In genomic region chr4:139187930-139188329, GRCm38 (mm10) we compare ENCODE assay signal across 18 mouse cellular contexts. TPM values are rescaled to one million over a fixed set of nuclear protein-coding genes. Genes with fewer than 3 reads are reported as not detected.
DNase-seq lines count a peak whose midpoint lies in the region; ATAC-seq and TF ChIP-seq lines count a peak whose summit lies in the region.
"Had no signal": no experiment of that assay in that cellular context is flagged by ENCODE, and none has a peak within 500 bp of the region (broad histone marks: within the 10 kb centered on the region; RNA-seq: fewer than 3 reads in every experiment).

No protein-coding gene starts in this region.

- DNase-seq in midbrain, embryonic 11.5 days (ENCODE audit: low spot score, missing footprints), result peak; percentile 44
- DNase-seq in midbrain, postnatal 0 days (ENCODE audit: low spot score), result no peak
- peak; percentile 46 for DNase-seq in T-cell, adult 2 months (ENCODE audit: low spot score)
- peak; percentile 6 for DNase-seq in brain, embryonic 14.5 days (ENCODE audit: low read depth)
- no peak for DNase-seq in frontal cortex, postnatal 36 days (ENCODE audit: low spot score in 2 of 2)
- no peak for DNase-seq in limb, embryonic 10.5 days (ENCODE audit: low spot score)
- no peak for DNase-seq in urinary bladder, postnatal 36 days (ENCODE audit: low spot score in 2 of 2)
- DNase-seq: cerebellum, adult 2 months; kidney, postnatal 10 days; spleen, adult 18-20 months had no signal

- TF ChIP-seq POLR2A in brain, embryonic 14.5 days (IDR thresholded peaks at IDR 0.05; ENCODE audit: borderline replicate concordance, extremely low read depth, insufficient read depth, insufficient read length, poor library complexity, severe bottlenecking), result no peak

- no peak overlapping the region for H3K4me3 ChIP-seq in midbrain, embryonic 11.5 days (ENCODE audit: low read depth, low read length)
- no peak overlapping the region for H3K4me3 ChIP-seq in midbrain, postnatal 0 days (ENCODE audit: low read depth, low read length)
- no peak overlapping the region for H3K4me3 ChIP-seq in limb, embryonic 10.5 days
- H3K4me3 ChIP-seq: forebrain, embryonic 13.5 days; heart, embryonic 15.5 days; hindbrain, embryonic 13.5 days; midbrain, embryonic 10.5 days; myocyte had no signal

- H3K27ac ChIP-seq in midbrain, embryonic 11.5 days (ENCODE audit: low read depth, low read length), result no peak overlapping the region
- H3K27ac ChIP-seq in midbrain, postnatal 0 days (ENCODE audit: low read depth, low read length), result no peak overlapping the region
- no peak overlapping the region for H3K27ac ChIP-seq in limb, embryonic 10.5 days
- H3K27ac ChIP-seq: forebrain, embryonic 13.5 days; heart, embryonic 15.5 days; hindbrain, embryonic 13.5 days; liver, embryonic 14.5 days; midbrain, embryonic 10.5 days had no signal

- no peaks in the 10 kb centered on the region for H3K36me3 ChIP-seq in midbrain, embryonic 11.5 days (ENCODE audit: control insufficient read depth, insufficient read depth, low read length)
- H3K36me3 ChIP-seq in midbrain, postnatal 0 days (ENCODE audit: insufficient read depth, low read length), result no peaks in the 10 kb centered on the region
- no peaks in the 10 kb centered on the region for H3K36me3 ChIP-seq in limb, embryonic 10.5 days
- H3K36me3 ChIP-seq: heart, embryonic 15.5 days; hindbrain, embryonic 13.5 days; midbrain, embryonic 10.5 days had no signal

- TF ChIP-seq CTCF in midbrain, postnatal 0 days (IDR thresholded peaks at IDR 0.05), result no peak
- TF ChIP-seq CTCF in brain, embryonic 14.5 days (IDR thresholded peaks at IDR 0.05; ENCODE audit: borderline replicate concordance, extremely low read depth, insufficient read depth, insufficient read length), result no peak

- H3K9ac ChIP-seq in midbrain, embryonic 11.5 days (ENCODE audit: low read length), result no peak overlapping the region
- H3K9ac ChIP-seq in midbrain, postnatal 0 days (replicated peaks; ENCODE audit: low read length, poor library complexity, severe bottlenecking), result no peak overlapping the region
- H3K9ac ChIP-seq: forebrain, embryonic 13.5 days; heart, embryonic 15.5 days; hindbrain, embryonic 13.5 days; liver, embryonic 14.5 days had no signal

- no peaks in the 10 kb centered on the region for H3K9me3 ChIP-seq in midbrain, embryonic 11.5 days (ENCODE audit: control insufficient read depth, low read length)
- no peaks in the 10 kb centered on the region for H3K9me3 ChIP-seq in midbrain, postnatal 0 days (ENCODE audit: low read length)
- no peaks in the 10 kb centered on the region for H3K9me3 ChIP-seq in limb, embryonic 10.5 days (replicated peaks)
- H3K9me3 ChIP-seq: forebrain, embryonic 13.5 days; heart, embryonic 15.5 days; hindbrain, embryonic 13.5 days; midbrain, embryonic 10.5 days had no signal

- WGBS in midbrain, embryonic 11.5 days, result 89% methylated on average over 11 of the region's 11 CpGs
- WGBS in midbrain, postnatal 0 days, result 86% methylated on average over 11 of the region's 11 CpGs
- WGBS in limb, embryonic 10.5 days, result 88% methylated on average over 11 of the region's 11 CpGs

- peaks cover 13% of the 10 kb centered on the region for H3K4me1 ChIP-seq in midbrain, embryonic 11.5 days (ENCODE audit: control insufficient read depth, insufficient read depth, low read length)
- H3K4me1 ChIP-seq in midbrain, postnatal 0 days (ENCODE audit: insufficient read depth, low read length), result peaks cover 7% of the 10 kb centered on the region; the same call in 1 of the 2 replicates
- peaks cover 14% of the 10 kb centered on the region for H3K4me1 ChIP-seq in limb, embryonic 10.5 days

- no peaks in the 10 kb centered on the region for H3K27me3 ChIP-seq in midbrain, embryonic 11.5 days (ENCODE audit: control insufficient read depth, insufficient read depth, low read length)
- no peaks in the 10 kb centered on the region for H3K27me3 ChIP-seq in midbrain, postnatal 0 days (ENCODE audit: insufficient read depth, low read length)
- no peaks in the 10 kb centered on the region for H3K27me3 ChIP-seq in limb, embryonic 10.5 days (ENCODE audit: low read depth, poor library complexity, severe bottlenecking)
- H3K27me3 ChIP-seq: forebrain, embryonic 13.5 days; heart, embryonic 15.5 days; hindbrain, embryonic 13.5 days had no signal

- no peak for ATAC-seq in midbrain, embryonic 11.5 days (ENCODE audit: low FRiP score)
- ATAC-seq in midbrain, postnatal 0 days (ENCODE audit: low FRiP score), result no peak
- ATAC-seq in megakaryocyte, adult 5-6 weeks (ENCODE audit: poor library complexity, severe bottlenecking), result peak; percentile 41
- ATAC-seq: forebrain, embryonic 13.5 days; intestine, embryonic 16.5 days had no signal

- no peak overlapping the region for H3K4me2 ChIP-seq in midbrain, embryonic 11.5 days
- no peak overlapping the region for H3K4me2 ChIP-seq in midbrain, postnatal 0 days (ENCODE audit: low read depth, low read length, poor library complexity, severe bottlenecking)
- H3K4me2 ChIP-seq: forebrain, embryonic 13.5 days; heart, embryonic 15.5 days; hindbrain, embryonic 13.5 days had no signal

RNA-seq across cellular contexts. Expression of gene Capzb, which starts 4.8 kb away (rescaled TPM):
- 244 and 249 TPM in 2 replicates for polyA plus RNA-seq in midbrain, embryonic 11.5 days (2014; fragmentation: Nextera tagmentation; extraction: Ambion mirVana)
- total RNA-seq in midbrain, postnatal 0 days (2014; rRNA removed), result 84.0 and 108 TPM in 2 replicates
- 308 and 309 TPM in 2 replicates for polyA plus RNA-seq in midbrain, postnatal 0 days (2015; fragmentation: Nextera tagmentation; extraction: Ambion mirVana)
- polyA plus RNA-seq in brain, embryonic 14.5 days (2012; rRNA removed), result 138 and 186 TPM in 2 replicates
- 683 and 689 TPM in 2 replicates for total RNA-seq in megakaryocyte, adult 5-6 weeks (2015)
- total RNA-seq in megakaryocyte, adult 5-6 weeks (2017), result 251 and 275 TPM in 2 replicates
- polyA plus RNA-seq in limb, embryonic 10.5 days (2016; fragmentation: Nextera tagmentation; extraction: Ambion mirVana), result 385 and 390 TPM in 2 replicates

RNA-seq across cellular contexts. Expression of gene Minos1, which starts 57.0 kb away (rescaled TPM):
- 421 and 426 TPM in 2 replicates for polyA plus RNA-seq in midbrain, embryonic 11.5 days (2014; fragmentation: Nextera tagmentation; extraction: Ambion mirVana)
- total RNA-seq in midbrain, postnatal 0 days (2014; rRNA removed), result 21.9 and 31.0 TPM in 2 replicates
- polyA plus RNA-seq in midbrain, postnatal 0 days (2015; fragmentation: Nextera tagmentation; extraction: Ambion mirVana), result 377 and 397 TPM in 2 replicates
- 115 and 144 TPM in 2 replicates for polyA plus RNA-seq in brain, embryonic 14.5 days (2012; rRNA removed)
- total RNA-seq in megakaryocyte, adult 5-6 weeks (2015), result 318 and 395 TPM in 2 replicates
- 120 and 123 TPM in 2 replicates for total RNA-seq in megakaryocyte, adult 5-6 weeks (2017)
- 393 and 402 TPM in 2 replicates for polyA plus RNA-seq in limb, embryonic 10.5 days (2016; fragmentation: Nextera tagmentation; extraction: Ambion mirVana)

Comparison
In these comparisons a context has a peak if more than half of its experiments do, and no peak if none do; other contexts are left out.
1. DNase-seq: peak in midbrain, embryonic 11.5 days (single experiment), T-cell, adult 2 months (single experiment) and brain, embryonic 14.5 days (single experiment); none in midbrain, postnatal 0 days (single experiment), frontal cortex, postnatal 36 days (0 of 2), limb, embryonic 10.5 days (single experiment) and urinary bladder, postnatal 36 days (0 of 2).